Mouse (Mus musculus) liver, adult (tissue): ENCODE measurements around the gene Olfr734.

Source experiments
- GATA4 ChIP-seq: IDR thresholded peaks from 2 replicates; pipeline ENCODE4 v1.6.1; 2014; ENCODE audit warnings: mild to moderate bottlenecking, low read length; ENCODE audit not compliant: insufficient replicate concordance

Olfr734 gene

GRCm38 (mm10) chr14:50326661-50327060, at the start of gene Olfr734:
TSS of gene Olfr734 (minus strand) at chr14:50326761.
- TF ChIP-seq GATA4, result no peak

- no peak for TF ChIP-seq GATA4
Measured at GRCm38 (mm10) chr14:50363561-50363960, 37.0 kb upstream of the Olfr734 start.

- no peak for TF ChIP-seq GATA4
Measured at GRCm38 (mm10) chr14:50360480-50360879, 33.9 kb upstream of the Olfr734 start.

- TF ChIP-seq GATA4, result no peak
Measured at GRCm38 (mm10) chr14:50357593-50357992, 31.0 kb upstream of the Olfr734 start, which contains the start of gene Tlr11. TSS of gene Tlr11 (plus strand) at chr14:50357914.

- TF ChIP-seq GATA4, result 0 out of 2 replicates have a peak, but pooled peaks have one; percentile 14
Measured at GRCm38 (mm10) chr14:50356725-50357124, 30.2 kb upstream of the Olfr734 start.

- no peak for TF ChIP-seq GATA4
Measured at GRCm38 (mm10) chr14:50352438-50352837, 25.9 kb upstream of the Olfr734 start.

GRCm38 (mm10) chr14:50348796-50349195, 22.2 kb upstream of the Olfr734 start, which contains the start of gene Olfr735:
TSS of gene Olfr735 (minus strand) at chr14:50348872.
- no peak for TF ChIP-seq GATA4

GRCm38 (mm10) chr14:50301422-50301821, 25.1 kb downstream of the Olfr734 start, which contains the start of gene Olfr733:
TSS of gene Olfr733 (minus strand) at chr14:50301522.
- no peak for TF ChIP-seq GATA4

GRCm38 (mm10) chr14:50284106-50284505, 42.5 kb downstream of the Olfr734 start, which contains the start of gene Olfr732:
TSS of gene Olfr732 (minus strand) at chr14:50284206.
- TF ChIP-seq GATA4, result no peak
